In the genomic region with DNA sequence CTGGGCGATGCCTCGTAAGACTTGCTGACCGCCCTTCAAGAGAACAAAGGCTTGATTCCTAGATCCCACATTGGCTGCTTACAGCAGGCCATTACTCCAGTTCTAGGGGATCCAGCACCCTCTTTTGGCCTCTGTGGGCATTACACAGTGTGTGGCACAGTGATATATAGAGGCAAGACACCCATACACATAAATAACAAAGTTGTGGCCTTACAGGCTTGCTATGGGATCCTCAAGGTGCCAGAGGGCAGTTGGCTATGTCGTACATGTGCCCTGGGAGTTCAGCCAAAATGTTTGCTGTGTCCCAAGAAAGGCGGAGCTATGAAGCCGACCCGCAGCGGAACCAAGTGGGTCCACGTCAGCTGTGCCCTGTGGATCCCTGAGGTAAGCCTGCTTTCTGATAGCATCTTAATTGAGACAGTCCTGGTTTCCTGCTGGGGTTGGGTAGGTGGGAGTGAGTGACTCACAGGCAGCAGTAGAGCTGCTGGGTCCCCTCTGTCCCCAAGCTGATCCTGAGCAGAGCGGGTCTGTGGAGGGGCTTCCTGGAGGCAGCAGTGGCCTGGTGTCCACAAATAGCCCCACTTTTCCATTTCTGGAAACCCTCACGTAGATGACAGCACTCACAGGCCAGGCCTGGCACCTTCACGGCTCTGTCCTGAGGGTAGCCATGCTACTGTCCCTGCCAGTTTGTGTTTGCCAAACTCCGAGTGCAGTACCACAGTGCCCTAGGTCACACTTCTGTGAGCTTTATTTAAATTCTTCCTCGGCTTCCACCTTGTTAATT, we compare ENCODE assay signal across 8 mouse cellular contexts. TPM values are rescaled to one million over a fixed set of nuclear protein-coding genes. Genes with fewer than 3 reads are reported as not detected.
DNase-seq lines count a peak whose midpoint lies in the region; ATAC-seq and TF ChIP-seq lines count a peak whose summit lies in the region.

No protein-coding gene starts in this region.

- H3K9me3 ChIP-seq in heart, embryonic 10.5 days, result no peaks in the 10 kb centered on the region
- H3K9me3 ChIP-seq in stomach, embryonic 15.5 days, result no peaks in the 10 kb centered on the region

- no peaks in the 10 kb centered on the region for H3K27me3 ChIP-seq in heart, embryonic 10.5 days (ENCODE audit: insufficient read depth, poor library complexity, severe bottlenecking)
- no peaks in the 10 kb centered on the region for H3K27me3 ChIP-seq in kidney, adult 2 months (replicated peaks; ENCODE audit: control insufficient read depth, insufficient read depth, low read length)
- H3K27me3 ChIP-seq in stomach, embryonic 15.5 days (replicated peaks), result no peaks in the 10 kb centered on the region

- peak overlapping the region; percentile 42 for H3K27ac ChIP-seq in heart, embryonic 10.5 days
- no peak overlapping the region for H3K27ac ChIP-seq in kidney, adult 2 months (ENCODE audit: insufficient read depth, low read depth, low read length)
- H3K27ac ChIP-seq in stomach, embryonic 15.5 days, result no peak overlapping the region

- H3K4me3 ChIP-seq in heart, embryonic 10.5 days, result no peak overlapping the region
- H3K4me3 ChIP-seq in kidney, adult 2 months (ENCODE audit: insufficient read depth, low read depth, low read length), result no peak overlapping the region
- no peak overlapping the region for H3K4me3 ChIP-seq in stomach, embryonic 15.5 days (replicated peaks)

- TF ChIP-seq POLR2A in kidney, adult 2 months (IDR thresholded peaks at IDR 0.05; ENCODE audit: low read depth, low read length), result no peak

- peak; percentile 79 for TF ChIP-seq CTCF in kidney, adult 2 months (conservative IDR thresholded peaks at IDR 0.05; ENCODE audit: insufficient read depth, insufficient read length, low read depth, low read length)

- DNase-seq in ovary, postnatal 14 days (ENCODE audit: low spot score), result peak; percentile 34
- no peak for DNase-seq in ovary, adult 18-20 months (ENCODE audit: low spot score)
- DNase-seq in adrenal gland, postnatal 10 days, result peak; percentile 77
- DNase-seq in embryo, embryonic 9.5 days (ENCODE audit: extremely low spot score), result peak; percentile 54
- peak; percentile 76 for DNase-seq in heart, embryonic 10.5 days (ENCODE audit: low spot score)
- DNase-seq in kidney, adult 2 months, result peak; percentile 80
- DNase-seq in lung, postnatal 25 days (ENCODE audit: low spot score), result peak; percentile 58

- peaks cover 56% of the 10 kb centered on the region for H3K36me3 ChIP-seq in heart, embryonic 10.5 days
- peaks cover 3% of the 10 kb centered on the region; the same call in 1 of the 2 replicates for H3K36me3 ChIP-seq in kidney, adult 2 months (ENCODE audit: control insufficient read depth, insufficient read depth, low read length)
- H3K36me3 ChIP-seq in stomach, embryonic 15.5 days, result peaks cover 18% of the 10 kb centered on the region; the same call in 1 of the 2 replicates

- peaks cover 30% of the 10 kb centered on the region for H3K4me1 ChIP-seq in heart, embryonic 10.5 days
- peaks cover 5% of the 10 kb centered on the region; the same call in 1 of the 2 replicates for H3K4me1 ChIP-seq in kidney, adult 2 months (ENCODE audit: control insufficient read depth, insufficient read depth, low read length)
- H3K4me1 ChIP-seq in stomach, embryonic 15.5 days, result no peaks in the 10 kb centered on the region; the same call in 1 of the 2 replicates

- 68% methylated on average over 14 of the region's 14 CpGs for WGBS in heart, embryonic 10.5 days
- WGBS in kidney, adult 2 months, result 46% methylated on average over 14 of the region's 14 CpGs
- 88% methylated on average over 14 of the region's 14 CpGs for WGBS in stomach, embryonic 15.5 days

- ATAC-seq in stomach, embryonic 15.5 days (ENCODE audit: insufficient read depth, low FRiP score, low read depth), result 0 out of 2 replicates have a peak, but pooled peaks have one; percentile 27

- H3K4me2 ChIP-seq in stomach, embryonic 15.5 days, result no peak overlapping the region

- H3K9ac ChIP-seq in stomach, embryonic 15.5 days, result no peak overlapping the region

RNA-seq across cellular contexts. Expression of a gene that starts 44.5 kb away (rescaled TPM):
- 10 to 100 TPM; 43.5 to 51.6 TPM for total RNA-seq in adrenal gland, postnatal 10 days (2021)
- 13.1 and 17.8 TPM in 2 replicates for polyA plus RNA-seq in heart, embryonic 10.5 days (2016; fragmentation: Nextera tagmentation; extraction: Ambion mirVana)
- polyA plus RNA-seq in kidney, adult 2 months (2012; rRNA removed), result 29.9 and 30.2 TPM in 2 replicates
- 17.0 and 17.5 TPM in 2 replicates for polyA plus RNA-seq in stomach, embryonic 15.5 days (2015; fragmentation: Nextera tagmentation; extraction: Ambion mirVana)
